Mouse (Mus musculus): Measurements from ENCODE around the gene Tatdn3. TPM values are rescaled to one million over a fixed set of nuclear protein-coding genes. Genes with fewer than 3 reads are reported as not detected.

Tatdn3 gene
- total RNA-seq, 1 experiment: 11.8 TPM

GRCm38 (mm10) chr1:191008707-191009106 is 54.0 kb downstream of the Tatdn3 start:
- in situ Hi-C loops (cut with MboI; ENCODE audit: low sequenced_read_pairs in 2 of 2, unreplicated experiment in 2 of 2): no loop called here
- Histone ChIP-seq H3K36me3 (ENCODE audit: control insufficient read depth, insufficient read depth, low read length, poor library complexity, severe bottlenecking) (peaks cover 13% of the 10 kb centered on the region; the same call in 1 of the 2 replicates), H3K9ac (ENCODE audit: insufficient read depth, low read depth, low read length, poor library complexity, severe bottlenecking) (no peak overlapping the region), H3K9me3 (ENCODE audit: control insufficient read depth, insufficient read depth, low read depth, low read length) (no peaks in the 10 kb centered on the region), H3K4me1 (ENCODE audit: control insufficient read depth in 2 of 2, insufficient read depth in 2 of 2, low read length in 2 of 2, poor library complexity in 1 of 2) (no peaks in the 10 kb centered on the region), H3K27ac (ENCODE audit: insufficient read depth, low read depth, low read length, poor library complexity, severe bottlenecking) (no peak overlapping the region), H3K4me3 (ENCODE audit: insufficient read depth in 1 of 2, low read depth in 1 of 2, low read length in 2 of 2, poor library complexity in 1 of 2, severe bottlenecking in 1 of 2) (no peak overlapping the region)
- TF ChIP-seq HCFC1 (IDR thresholded peaks at IDR 0.05; ENCODE audit: borderline replicate concordance, insufficient read depth, low read length) (no peak), MAFK (IDR thresholded peaks at IDR 0.05; ENCODE audit: insufficient read depth, low read depth, low read length) (no peak), ZC3H11A (IDR thresholded peaks at IDR 0.05; ENCODE audit: borderline replicate concordance, low read depth, low read length) (0 out of 2 replicates have a peak, but pooled peaks have one; percentile 2), ZNF384 (IDR thresholded peaks at IDR 0.05; ENCODE audit: low read depth, low read length) (no peak), CHD2 (IDR thresholded peaks at IDR 0.05; ENCODE audit: low read depth, low read length) (no peak)
- peak; percentile 20 for DNase-seq (ENCODE audit: low read depth, low spot score)

GRCm38 (mm10) chr1:191002201-191002600 is 60.5 kb downstream of the Tatdn3 start:
- no peak for TF ChIP-seq ZNF384 (IDR thresholded peaks at IDR 0.05; ENCODE audit: low read depth, low read length)
- TF ChIP-seq ZC3H11A (IDR thresholded peaks at IDR 0.05; ENCODE audit: borderline replicate concordance, low read depth, low read length): no peak
- no peak for TF ChIP-seq CHD2 (IDR thresholded peaks at IDR 0.05; ENCODE audit: low read depth, low read length)
- TF ChIP-seq MAFK (IDR thresholded peaks at IDR 0.05; ENCODE audit: insufficient read depth, low read depth, low read length): no peak
- no peak for TF ChIP-seq HCFC1 (IDR thresholded peaks at IDR 0.05; ENCODE audit: borderline replicate concordance, insufficient read depth, low read length)
- no peaks in the 10 kb centered on the region for H3K4me1 ChIP-seq (ENCODE audit: control insufficient read depth in 2 of 2, insufficient read depth in 2 of 2, low read length in 2 of 2, poor library complexity in 1 of 2)
- H3K27ac ChIP-seq (ENCODE audit: insufficient read depth, low read depth, low read length, poor library complexity, severe bottlenecking): no peak overlapping the region
- H3K9me3 ChIP-seq (ENCODE audit: control insufficient read depth, insufficient read depth, low read depth, low read length): no peaks in the 10 kb centered on the region
- in situ Hi-C loops (cut with MboI; ENCODE audit: low sequenced_read_pairs in 2 of 2, unreplicated experiment in 2 of 2): no loop called here
- no peak for DNase-seq (ENCODE audit: low read depth, low spot score)
- H3K4me3 ChIP-seq (ENCODE audit: insufficient read depth in 1 of 2, low read depth in 1 of 2, low read length in 2 of 2, poor library complexity in 1 of 2, severe bottlenecking in 1 of 2): no peak overlapping the region
- peaks cover 3% of the 10 kb centered on the region; the same call in 1 of the 2 replicates for H3K36me3 ChIP-seq (ENCODE audit: control insufficient read depth, insufficient read depth, low read length, poor library complexity, severe bottlenecking)
- H3K9ac ChIP-seq (ENCODE audit: insufficient read depth, low read depth, low read length, poor library complexity, severe bottlenecking): no peak overlapping the region

GRCm38 (mm10) chr1:191000686-191001085 is 62.0 kb downstream of the Tatdn3 start:
- no peak overlapping the region for H3K4me3 ChIP-seq (ENCODE audit: insufficient read depth in 1 of 2, low read depth in 1 of 2, low read length in 2 of 2, poor library complexity in 1 of 2, severe bottlenecking in 1 of 2)
- H3K4me1 ChIP-seq (ENCODE audit: control insufficient read depth in 2 of 2, insufficient read depth in 2 of 2, low read length in 2 of 2, poor library complexity in 1 of 2): no peaks in the 10 kb centered on the region
- in situ Hi-C loops (cut with MboI; ENCODE audit: low sequenced_read_pairs in 2 of 2, unreplicated experiment in 2 of 2): no loop called here
- H3K36me3 ChIP-seq (ENCODE audit: control insufficient read depth, insufficient read depth, low read length, poor library complexity, severe bottlenecking): peaks cover 3% of the 10 kb centered on the region; the same call in 1 of the 2 replicates
- no peak for DNase-seq (ENCODE audit: low read depth, low spot score)
- no peak overlapping the region for H3K9ac ChIP-seq (ENCODE audit: insufficient read depth, low read depth, low read length, poor library complexity, severe bottlenecking)
- H3K9me3 ChIP-seq (ENCODE audit: control insufficient read depth, insufficient read depth, low read depth, low read length): no peaks in the 10 kb centered on the region
- TF ChIP-seq ZNF384 (IDR thresholded peaks at IDR 0.05; ENCODE audit: low read depth, low read length) (no peak), MAFK (IDR thresholded peaks at IDR 0.05; ENCODE audit: insufficient read depth, low read depth, low read length) (no peak), CHD2 (IDR thresholded peaks at IDR 0.05; ENCODE audit: low read depth, low read length) (no peak), ZC3H11A (IDR thresholded peaks at IDR 0.05; ENCODE audit: borderline replicate concordance, low read depth, low read length) (no peak), HCFC1 (IDR thresholded peaks at IDR 0.05; ENCODE audit: borderline replicate concordance, insufficient read depth, low read length) (no peak)
- no peak overlapping the region for H3K27ac ChIP-seq (ENCODE audit: insufficient read depth, low read depth, low read length, poor library complexity, severe bottlenecking)

- Histone ChIP-seq H3K9ac (ENCODE audit: insufficient read depth, low read depth, low read length, poor library complexity, severe bottlenecking) (no peak overlapping the region), H3K27ac (ENCODE audit: insufficient read depth, low read depth, low read length, poor library complexity, severe bottlenecking) (no peak overlapping the region), H3K4me3 (ENCODE audit: insufficient read depth in 1 of 2, low read depth in 1 of 2, low read length in 2 of 2, poor library complexity in 1 of 2, severe bottlenecking in 1 of 2) (no peak overlapping the region), H3K9me3 (ENCODE audit: control insufficient read depth, insufficient read depth, low read depth, low read length) (no peaks in the 10 kb centered on the region), H3K36me3 (ENCODE audit: control insufficient read depth, insufficient read depth, low read length, poor library complexity, severe bottlenecking) (no peaks in the 10 kb centered on the region), H3K4me1 (ENCODE audit: control insufficient read depth in 2 of 2, insufficient read depth in 2 of 2, low read length in 2 of 2, poor library complexity in 1 of 2) (no peaks in the 10 kb centered on the region)
- TF ChIP-seq MAFK (IDR thresholded peaks at IDR 0.05; ENCODE audit: insufficient read depth, low read depth, low read length): no peak
- TF ChIP-seq HCFC1 (IDR thresholded peaks at IDR 0.05; ENCODE audit: borderline replicate concordance, insufficient read depth, low read length): no peak
- TF ChIP-seq ZC3H11A (IDR thresholded peaks at IDR 0.05; ENCODE audit: borderline replicate concordance, low read depth, low read length): no peak
- no peak for TF ChIP-seq CHD2 (IDR thresholded peaks at IDR 0.05; ENCODE audit: low read depth, low read length)
- TF ChIP-seq ZNF384 (IDR thresholded peaks at IDR 0.05; ENCODE audit: low read depth, low read length): no peak
- no peak for DNase-seq (ENCODE audit: low read depth, low spot score)
- in situ Hi-C loops (cut with MboI; ENCODE audit: low sequenced_read_pairs in 2 of 2, unreplicated experiment in 2 of 2): no loop called here
Observed at GRCm38 (mm10) chr1:190998027-190998426, 64.7 kb downstream of the Tatdn3 start.
